Mouse (Mus musculus) thymus, postnatal 36 days (tissue): ENCODE data around the gene Hpcal1.
A peak's percentile ranks its signal among the peaks of the same experiment; 100 is the strongest.
"Not testable (repeated sequence)": the region's sequence is repeated elsewhere in the genome, so short reads cannot be mapped to it uniquely, and the experiment has no call there.

ENCODE experiments used
- DNase-seq, 2 experiments: peaks; one replicate each; pipeline ENCODE4 v3.0.0; 2022; ENCODE audit warnings: mixed read lengths in 2 of 2

Hpcal1 gene

DNA sequence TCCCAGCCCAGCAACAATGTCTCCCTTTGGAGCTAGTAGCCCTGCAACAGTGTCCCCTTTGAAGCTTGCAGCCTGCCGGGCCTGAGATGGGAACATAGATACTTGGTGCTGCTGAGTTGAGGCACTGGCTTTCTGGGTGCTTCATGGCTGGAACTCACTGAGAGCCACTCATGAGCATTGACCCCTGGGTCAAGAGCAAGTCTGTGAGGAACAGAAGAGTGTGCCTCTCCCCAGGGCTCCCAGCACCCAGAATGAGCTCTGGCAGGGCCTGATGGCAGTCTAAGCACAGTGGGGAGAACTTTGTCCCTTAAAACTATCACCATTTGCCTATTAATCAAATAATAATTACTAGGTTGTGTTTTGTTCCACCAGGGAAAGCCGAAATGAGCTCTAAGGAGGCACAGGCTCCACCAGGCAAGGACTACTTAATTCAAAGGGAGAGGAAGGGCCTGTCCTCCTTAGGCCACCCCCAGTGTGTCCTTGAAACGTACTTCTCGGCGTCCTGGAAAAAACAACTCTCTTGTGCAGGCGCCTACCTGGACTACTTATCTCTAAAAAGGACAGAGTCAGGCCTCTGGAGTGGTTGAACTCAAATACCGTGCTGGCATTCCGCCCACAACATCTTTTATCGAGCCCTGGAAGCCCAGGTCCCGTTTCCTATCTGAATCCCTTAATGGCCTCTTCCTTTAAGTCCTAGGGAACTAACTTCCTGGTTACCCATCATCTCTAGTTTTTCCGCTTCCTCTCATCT lies 52.1 kb downstream of the Hpcal1 start:
- DNase-seq = peak in 1 of 2 experiments; percentile 2

DNA sequence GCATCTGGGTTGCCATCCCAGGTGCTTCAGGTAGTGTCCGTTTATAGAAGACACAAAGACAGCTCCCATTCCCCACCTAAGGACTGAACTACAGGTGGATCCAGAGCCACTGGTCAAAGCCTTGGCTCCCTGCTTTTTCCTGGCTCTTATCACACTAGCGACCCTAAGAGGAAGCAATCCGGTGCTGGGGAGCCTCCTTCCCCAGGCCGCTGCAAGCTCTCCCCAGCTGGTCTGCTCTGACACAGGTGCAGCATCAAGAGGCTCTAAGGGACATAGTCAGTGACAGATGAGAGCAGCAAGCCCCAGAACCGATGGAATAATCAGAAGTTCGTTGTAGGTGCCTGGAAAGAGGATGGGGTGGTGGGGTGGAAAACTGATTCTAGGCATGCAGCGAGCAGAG lies 54.8 kb downstream of the Hpcal1 start:
- DNase-seq = peak in 1 of 2 experiments; percentile 64

DNA sequence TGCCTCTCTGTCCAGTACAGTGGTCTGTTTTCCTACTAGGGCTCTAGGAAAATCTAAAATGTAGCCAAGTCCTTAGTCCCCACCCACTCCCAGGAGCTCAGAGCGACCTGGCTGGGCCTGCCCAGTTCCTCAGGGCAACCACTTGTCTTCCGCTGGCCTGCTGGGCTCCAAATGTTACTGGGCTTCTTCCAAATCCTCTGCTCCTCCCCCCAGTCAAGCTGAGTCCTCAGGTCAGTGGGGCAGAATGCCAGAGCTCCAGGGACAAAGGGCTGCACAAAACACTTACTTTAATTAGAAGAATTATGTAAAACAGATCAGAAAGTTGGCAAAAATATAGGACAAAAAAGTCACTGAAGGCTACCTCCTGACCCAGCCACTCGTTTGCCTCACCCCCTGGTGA lies 56.1 kb downstream of the Hpcal1 start:
- no peak for DNase-seq

DNA sequence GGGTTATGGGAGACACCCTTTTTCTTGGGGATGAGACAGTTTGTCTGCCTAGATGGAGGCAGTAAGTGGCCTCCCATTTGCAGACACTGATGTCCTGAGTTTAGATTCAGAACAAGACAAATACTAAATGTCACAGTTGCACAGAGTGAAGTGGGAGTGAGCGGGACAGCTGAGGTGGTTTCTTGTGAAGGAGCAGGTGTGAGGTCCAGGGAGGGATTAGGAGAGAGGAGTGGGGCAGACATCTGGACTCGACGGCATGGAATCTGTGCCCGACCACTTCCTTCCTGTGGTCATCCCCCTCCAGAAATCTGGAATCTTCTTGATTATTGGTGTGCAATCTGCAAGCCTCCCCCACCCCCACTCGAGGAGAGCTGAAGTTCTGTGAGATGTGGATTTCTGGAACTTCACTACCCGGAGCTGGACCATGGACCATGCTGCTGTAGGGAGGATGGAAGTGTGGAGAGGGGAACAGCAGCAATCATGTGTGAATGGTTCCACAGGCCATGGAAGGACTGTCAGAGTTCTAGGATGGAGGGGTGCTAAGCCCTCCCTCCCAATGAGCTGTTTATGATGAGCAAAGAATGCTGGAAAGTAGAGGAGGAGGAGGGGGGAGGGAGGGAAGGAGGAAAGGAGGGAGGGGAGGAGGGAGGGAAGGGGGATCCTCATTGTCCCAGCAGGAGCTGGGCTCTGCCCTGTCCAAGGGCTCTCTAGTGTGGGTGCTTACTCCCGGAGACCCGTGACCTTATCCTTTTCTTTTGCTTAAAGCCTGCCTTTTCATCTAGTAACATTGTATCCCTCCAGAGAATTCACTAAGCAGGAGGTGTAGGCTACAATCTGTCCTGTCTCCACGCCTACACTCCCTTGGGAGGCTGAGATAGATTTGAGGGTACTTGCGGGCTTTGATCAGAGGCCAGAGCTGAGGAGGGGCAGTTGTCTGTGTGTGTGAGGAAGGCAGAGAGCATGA lies 56.8 kb downstream of the Hpcal1 start:
- DNase-seq = no peak

DNA sequence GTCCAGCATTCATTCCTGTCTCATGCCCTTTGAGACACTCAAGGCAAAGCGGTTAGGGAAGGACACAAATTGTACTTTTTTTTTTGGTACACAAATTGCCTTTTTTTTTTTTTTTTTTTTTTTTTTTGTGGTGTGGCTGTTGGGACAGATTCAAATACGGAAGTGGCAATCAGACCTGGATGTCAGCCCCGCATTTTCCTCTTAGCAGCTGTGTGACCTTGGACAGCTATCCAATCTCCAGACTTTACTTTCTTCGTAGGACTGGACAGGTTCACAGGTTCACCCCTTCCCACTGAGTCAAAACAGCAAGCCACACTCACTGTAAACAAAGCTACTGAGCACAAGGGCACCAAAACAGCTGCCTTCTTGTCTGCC lies 57.5 kb downstream of the Hpcal1 start:
- DNase-seq = no peak

DNA sequence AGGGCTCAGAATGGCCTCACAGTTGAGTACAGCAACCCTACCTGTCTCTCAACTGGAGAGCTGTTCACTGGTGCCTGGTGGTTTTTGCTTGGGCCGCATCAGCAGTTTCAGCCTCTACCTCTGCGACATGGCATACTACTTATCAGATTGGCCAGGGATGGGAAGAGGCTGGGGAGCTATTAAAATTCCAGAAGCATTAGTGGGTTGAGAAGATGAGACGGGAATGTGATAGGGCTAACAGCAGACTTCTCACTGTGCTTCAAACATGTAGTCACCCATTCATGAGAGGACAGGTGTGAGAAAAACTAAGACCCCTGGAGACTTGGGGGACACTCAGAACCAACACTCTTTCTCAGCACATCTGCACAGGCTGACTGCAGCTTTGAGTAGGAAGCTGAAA lies 59.1 kb downstream of the Hpcal1 start:
- DNase-seq = no peak

DNA sequence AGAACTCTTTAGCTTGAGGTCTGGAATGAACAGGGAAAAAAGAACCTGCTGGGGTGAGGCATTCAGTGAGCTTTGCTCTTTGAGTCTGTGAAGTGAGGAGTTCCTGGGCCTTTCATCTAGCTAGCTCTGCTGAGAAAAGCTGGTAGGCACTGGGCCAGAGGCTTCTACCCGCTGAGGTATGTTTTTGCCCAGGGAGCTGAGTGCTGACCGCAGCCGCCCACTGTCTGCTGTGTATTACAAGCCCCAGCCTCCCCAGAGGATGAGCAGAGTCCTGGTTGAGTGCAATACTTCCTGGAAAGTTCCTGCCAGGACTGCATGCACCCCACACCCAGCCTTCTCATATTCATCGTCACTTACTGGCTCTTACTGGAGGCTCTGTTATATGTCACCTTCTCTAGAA lies 59.8 kb downstream of the Hpcal1 start:
- no peak for DNase-seq

DNA sequence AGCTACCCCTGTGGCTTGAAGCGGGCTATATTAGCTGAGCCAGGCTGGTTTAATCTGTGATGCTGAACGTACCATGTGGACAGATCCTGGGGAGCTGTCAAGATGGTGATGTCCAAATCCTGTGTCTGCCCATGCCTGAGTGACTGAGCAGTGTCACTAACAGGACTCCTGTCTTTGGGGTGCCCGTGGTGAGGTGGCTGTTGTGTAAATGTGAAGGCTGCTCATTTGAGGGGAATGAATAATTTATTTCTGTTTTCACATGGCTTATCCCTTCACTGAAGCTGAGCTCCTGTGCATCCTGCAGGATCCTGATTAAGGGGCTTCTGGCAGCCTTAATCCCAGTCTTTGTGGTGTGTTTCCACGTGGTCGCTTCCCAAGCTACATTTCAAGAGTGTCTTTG lies 62.2 kb downstream of the Hpcal1 start:
- no peak for DNase-seq

DNA sequence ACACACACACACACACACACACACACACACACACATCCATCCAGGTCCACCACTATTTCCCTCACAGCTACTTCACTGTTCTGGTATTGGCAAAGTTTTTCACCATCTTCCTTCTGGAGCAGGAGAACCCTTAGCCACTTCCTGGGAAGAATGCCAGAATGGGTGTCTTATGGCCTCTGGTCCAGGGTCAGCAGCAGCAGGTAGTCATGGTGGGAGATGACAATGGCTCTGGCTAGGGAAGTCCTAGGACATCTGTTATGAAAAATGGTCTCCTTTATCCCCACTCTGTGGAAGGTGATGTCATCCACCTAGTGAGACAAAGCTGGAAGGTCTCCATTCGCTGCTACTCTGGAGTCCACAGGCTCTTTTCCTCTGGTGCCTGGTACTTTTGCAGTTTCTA lies 64.1 kb downstream of the Hpcal1 start:
- no peak for DNase-seq

DNA sequence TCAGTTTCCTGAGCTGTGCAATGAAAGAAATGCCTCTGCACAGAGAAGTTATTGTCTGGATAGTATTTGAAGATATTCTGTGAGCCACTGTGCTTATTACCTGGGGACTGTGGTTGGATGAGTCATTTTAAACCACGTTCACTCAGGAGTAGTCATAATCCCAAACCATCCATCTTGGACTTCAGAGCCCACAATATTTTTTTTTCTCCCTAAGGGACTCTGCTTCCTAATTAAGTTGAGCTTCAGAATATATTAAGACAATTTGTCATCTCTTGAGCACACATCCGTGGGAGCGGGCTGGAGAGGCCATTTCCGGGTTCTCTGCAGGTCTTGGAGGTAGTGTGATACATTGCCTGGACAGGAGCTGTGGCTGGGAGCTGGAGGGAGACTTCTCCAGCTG lies 66.2 kb downstream of the Hpcal1 start:
- DNase-seq = no peak

DNA sequence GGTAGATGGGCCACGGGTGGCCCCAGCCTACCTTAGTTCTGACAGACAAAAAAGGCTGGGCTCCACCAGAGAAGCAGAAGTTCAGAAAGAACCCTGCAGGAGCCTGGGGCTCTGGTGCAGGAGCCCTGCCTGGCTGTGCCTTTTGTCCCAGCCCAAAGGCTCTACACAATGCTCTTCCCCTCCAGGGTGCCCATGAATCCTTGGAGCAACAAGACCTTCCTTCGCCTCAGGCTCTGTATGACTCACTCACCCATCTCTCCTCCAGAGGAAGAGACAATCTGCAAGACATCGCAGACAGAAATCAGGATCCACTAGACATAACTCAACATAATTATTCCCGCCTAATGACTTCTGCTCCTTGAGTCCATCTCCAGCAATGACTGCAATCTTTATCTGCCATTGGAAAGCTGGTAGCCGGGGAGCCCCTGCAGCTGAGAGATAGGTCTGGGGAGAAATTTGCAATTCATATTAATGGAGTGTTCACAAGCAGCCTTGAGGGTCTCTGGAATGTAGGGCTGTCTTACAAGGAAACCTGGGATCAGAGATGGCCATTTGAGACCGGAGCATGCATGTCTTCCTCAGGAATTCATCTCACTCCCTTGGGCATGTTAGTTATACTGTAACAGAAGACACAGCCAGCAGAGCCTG lies 71.8 kb downstream of the Hpcal1 start:
- DNase-seq = no peak

DNA sequence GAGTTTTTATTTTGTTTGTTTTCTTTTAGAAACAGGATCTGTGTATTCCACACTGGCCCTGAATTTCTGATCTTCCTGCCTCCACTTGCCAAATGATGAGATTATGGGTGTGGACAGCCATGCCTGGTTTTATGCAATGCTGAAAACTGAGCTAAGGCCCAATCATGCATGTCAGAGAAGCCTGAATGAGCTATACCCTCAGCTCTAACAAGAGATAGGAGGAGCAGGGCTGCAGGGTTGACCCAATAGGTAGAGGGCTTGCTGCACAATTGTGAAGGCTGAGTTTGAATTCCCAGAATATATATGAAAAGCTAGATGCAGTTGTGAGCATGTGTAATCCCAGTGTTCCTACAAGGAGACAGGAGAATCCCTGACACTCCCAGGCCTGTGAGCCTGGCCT lies 72.4 kb downstream of the Hpcal1 start:
- no peak for DNase-seq

DNA sequence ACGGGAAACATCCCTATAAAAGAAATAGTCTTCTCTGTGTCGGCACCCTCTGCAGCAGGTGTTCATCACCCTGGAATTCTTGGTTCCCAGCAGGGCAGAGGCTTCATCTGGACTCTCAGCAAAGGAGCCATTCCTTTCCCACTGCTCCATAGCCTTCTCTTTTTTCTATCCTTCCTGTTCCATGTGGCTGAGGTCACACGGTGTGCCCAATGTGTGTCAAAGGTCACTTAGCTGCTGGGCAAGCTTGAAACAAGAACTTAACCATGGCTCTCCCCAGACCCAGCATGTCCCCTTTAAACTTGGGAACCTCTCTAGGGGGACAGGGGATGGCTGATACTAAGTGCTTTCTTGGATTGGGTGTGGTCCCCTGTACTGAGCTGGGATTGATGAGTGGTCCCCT lies 73.3 kb downstream of the Hpcal1 start:
- DNase-seq = no peak

DNA sequence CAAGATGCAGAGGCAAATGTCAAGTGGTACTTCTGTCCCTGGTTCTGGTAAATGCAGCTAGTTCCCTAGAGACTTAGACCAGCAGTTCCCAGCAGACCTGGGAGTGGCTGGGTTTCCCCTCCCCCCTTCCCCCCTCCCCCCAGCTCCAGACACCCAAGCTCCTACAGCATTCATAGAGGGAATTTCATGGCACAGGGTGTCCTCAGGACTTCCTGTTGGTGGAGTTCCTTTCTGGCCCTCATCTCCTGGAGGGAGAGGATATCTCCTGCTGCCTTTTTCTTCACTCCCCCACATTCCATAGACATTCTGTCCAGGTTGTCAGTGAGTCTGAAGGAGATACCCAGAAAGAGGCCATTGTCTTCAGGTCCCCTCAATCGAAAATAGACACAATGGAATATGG lies 76.9 kb downstream of the Hpcal1 start:
- not testable (repeated sequence) for DNase-seq

DNA sequence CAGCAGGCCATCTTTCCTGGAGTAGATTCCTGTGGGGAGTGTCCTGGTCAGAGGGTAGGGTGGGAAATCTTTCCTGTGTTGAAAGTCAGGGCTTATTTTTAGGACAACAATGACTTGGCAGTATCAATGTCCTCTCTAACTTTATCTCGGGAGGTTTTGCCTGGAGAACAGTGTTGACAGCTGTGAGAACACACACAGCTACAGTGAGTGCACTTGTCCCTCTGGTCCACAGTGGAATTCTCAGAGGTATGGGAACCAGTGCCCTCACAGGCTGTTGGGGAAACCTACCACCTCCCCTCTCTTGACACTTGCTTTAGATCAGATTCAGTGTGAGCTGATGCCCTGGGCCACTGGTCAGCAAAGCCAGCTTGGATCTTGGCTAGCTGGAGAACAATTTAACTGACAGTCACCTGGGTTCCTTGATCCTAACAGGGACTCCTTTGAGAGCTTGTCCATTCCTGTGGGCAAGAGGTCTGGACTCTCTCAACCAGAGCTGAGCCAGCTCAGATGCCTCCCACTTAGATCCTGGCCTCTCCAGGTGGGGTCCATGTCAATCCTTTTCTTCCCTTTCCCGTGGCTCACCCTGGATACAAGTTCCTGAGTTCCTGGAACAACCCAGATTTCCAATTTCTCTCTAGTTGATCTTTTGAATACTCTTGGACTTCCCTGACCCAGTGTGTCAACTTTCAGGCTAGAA lies 79.0 kb downstream of the Hpcal1 start:
- no peak for DNase-seq

DNA sequence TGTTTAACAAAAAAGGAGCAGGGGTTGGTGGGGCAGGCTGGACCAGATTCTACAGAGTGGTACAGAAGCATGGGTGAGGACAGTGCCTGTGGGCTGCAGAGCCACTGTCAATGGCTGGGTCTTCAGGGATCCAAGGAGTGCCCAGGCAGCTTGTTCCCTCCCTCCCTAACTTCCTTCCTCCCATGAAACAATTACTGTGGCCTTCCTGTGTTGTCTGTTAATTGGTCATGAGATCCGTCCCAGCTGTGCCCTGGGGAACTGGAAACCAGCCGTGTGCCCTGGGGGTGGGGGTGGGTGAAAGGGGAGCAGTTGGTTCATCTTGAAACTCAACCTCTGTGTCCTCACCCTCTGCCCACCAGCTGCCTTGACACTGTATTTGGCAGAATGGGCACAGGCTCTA lies 79.9 kb downstream of the Hpcal1 start:
- DNase-seq = no peak

DNA sequence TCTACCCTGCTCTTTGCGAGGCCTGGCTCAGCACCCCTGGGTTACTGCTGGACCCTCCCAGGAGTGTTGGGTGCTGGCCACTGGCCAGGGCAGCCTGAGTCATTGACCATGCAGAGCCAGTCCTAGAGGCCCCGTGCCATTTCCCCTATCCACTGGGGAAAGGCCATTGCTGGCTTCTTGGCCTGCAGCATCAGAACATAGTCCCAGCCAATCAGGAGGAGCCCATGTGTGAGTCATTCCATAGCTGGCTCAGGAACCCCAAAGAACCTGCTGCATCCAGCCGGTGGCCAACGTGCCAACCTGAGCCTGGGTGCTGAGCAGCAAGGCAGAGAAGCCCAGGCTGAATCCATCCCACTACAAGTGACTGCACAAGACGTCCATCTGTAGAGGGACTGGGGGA lies 83.1 kb downstream of the Hpcal1 start:
- not testable (repeated sequence) for DNase-seq

DNA sequence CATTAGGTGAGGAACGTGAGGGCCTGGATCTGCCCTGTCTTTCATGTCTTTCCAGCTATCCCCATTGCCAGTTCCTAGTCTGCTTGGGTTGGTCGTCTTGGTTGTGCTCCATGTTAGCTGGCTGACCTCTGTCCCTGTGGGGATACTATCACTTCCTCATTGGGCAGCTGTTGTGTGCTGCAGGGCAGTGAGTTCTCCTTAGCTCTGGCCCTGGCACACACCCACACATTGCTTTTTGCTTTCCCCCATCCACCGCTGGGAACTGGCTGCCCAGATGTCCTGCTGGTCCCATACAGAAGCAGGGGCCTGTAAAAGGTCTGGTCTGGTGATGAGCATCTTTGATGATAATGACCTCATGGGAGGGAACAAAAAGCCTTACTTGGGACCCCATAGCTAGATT lies 84.2 kb downstream of the Hpcal1 start:
- DNase-seq = not testable (repeated sequence)

DNA sequence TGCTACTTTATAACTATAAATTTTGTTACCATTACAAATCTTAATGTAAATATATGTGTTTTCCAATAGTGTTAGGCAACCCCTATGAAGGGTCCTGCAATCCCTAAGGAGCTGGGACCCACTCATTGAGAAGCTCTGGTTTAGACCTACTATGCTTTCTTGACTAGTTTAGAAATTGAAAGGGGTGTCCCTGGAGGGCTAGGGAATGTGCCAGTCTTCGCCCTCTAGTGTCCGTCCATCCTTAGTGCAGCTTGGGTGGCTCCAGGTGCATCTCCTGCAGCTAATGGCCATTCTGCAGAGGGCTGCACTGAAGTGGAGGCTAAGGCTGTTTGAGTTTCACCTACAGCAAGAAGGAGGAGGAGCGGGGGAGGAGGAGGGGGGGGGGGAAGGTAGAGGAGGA lies 87.7 kb downstream of the Hpcal1 start:
- peak; percentile 48 for DNase-seq

DNA sequence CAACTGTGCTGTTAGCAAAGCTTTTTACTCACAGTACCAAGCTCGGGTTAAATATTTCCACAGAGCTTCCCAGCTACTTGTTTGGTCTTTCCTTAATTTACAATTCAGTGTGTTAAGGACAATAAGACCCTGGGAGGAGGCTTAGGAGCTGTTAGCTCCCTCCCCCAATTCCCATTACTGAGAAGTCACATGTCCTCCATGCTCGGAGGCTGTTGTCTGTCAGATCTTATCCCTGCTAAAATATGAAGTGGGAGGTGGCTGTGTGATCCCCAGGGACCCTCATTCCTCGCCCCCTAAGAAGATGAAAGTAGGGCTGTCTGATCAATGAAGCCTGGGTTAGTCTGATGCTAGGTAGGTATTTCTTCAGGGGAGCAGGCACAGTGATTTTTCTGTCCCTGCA lies 88.4 kb downstream of the Hpcal1 start:
- no peak for DNase-seq

DNA sequence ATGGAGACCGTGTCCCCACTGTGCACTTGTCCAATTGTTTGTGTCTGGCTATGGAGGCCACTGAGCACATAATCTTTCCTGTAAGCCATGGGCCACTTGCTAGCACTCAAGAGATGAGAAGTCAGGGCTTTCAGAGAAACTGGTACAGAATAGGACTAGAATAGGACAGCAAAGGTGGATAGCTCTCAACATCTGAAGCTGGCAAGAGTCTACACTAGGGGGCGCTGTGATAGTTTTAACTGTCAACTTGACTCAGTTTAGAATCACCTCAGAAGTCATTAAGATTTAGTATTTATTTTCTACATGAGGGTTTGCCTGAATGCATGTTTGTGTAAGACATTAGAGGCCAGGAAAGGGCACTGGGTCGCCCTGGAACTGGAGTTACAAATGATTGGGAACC lies 98.8 kb downstream of the Hpcal1 start:
- peak in 1 of 2 experiments; percentile 9 for DNase-seq

DNA sequence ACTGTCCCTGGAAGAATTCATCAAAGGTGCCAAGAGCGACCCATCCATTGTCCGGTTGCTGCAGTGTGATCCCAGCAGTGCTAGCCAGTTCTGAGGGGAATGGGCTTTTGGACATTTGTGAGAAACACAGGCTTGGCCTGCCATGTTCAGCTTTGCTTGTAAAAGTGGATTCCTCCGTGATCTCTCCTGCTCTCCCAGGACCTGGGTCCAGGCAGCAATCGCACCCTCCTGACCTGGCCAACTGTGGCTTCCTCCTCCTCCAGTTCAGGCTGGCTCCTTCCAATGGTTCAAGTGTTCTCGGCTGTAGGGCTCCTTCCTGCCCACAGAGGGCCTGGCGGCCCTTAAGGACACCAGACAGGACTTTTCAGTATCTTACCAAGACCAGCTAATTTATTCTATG lies 100.5 kb downstream of the Hpcal1 start:
- DNase-seq = no peak

DNA sequence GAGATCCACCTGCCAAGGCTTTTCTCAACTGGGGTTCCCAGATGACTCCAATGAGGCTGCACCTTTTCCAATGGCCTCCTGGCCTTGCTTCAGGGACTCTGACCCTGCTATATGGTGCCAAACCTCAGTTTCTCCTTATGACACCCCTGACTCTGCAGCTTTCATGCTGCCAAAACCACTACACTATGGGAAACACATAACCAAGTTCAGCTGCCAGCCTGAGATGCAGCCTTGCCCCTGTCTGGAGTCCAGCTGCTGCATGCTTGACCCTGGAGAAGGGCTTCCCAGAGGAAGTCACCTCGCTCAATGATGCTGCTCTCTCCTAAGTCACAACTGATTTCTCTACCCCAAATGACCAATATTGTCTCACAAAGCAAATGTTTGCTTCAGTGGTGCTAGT lies 102.1 kb downstream of the Hpcal1 start:
- DNase-seq = no peak
